Comparison of ENCODE assay signal across 7 mouse cellular contexts in the genomic region with DNA sequence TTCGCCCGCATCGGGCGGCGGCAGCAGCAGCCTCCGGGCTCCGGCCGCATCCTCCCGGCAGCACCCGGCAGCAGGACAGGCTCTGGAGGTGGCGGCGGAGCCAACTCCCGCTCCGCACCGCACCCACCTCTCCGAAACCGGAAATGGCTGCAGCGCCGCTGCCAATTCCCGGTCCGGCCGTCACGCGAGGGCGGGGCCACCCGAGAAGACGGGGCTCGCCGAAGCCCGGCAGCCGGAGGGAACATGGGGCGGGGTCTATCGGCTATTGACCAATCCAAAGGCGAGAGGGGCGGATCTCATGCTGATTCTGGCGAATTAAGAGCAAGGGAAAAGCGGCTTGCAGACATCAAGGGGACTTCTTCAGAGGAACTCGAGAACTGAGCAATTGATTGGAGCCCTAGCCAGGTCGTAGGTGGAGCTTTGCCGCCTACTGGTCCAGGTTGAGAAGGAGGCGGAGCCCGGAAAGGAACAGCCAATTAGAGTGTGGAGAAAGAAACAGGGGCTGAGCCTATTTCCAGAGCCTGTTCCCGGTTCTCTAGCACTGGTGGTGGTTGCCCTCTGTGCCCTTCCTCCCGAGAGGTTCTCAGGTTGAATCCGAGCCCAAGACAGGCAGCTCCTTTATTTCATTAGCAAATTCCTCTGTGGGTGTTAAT. TPM values are rescaled to one million over a fixed set of nuclear protein-coding genes. Genes with fewer than 3 reads are reported as not detected.
DNase-seq lines count a peak whose midpoint lies in the region; ATAC-seq lines count a peak whose summit lies in the region.

A gene (minus strand): TSS at position 234 of the 653 bp plus-strand sequence.

- peak within 1 kb of the TSS; percentile 79 for H3K9ac ChIP-seq in embryonic facial prominence, embryonic 12.5 days
- H3K9ac ChIP-seq in limb, embryonic 11.5 days (ENCODE audit: low read length) = peak within 1 kb of the TSS; percentile 91
- peak within 1 kb of the TSS; percentile 88 for H3K9ac ChIP-seq in midbrain, embryonic 14.5 days (replicated peaks; ENCODE audit: low read length)

- no peaks in the 10 kb centered on the region for H3K9me3 ChIP-seq in embryonic facial prominence, embryonic 12.5 days
- no peaks in the 10 kb centered on the region for H3K9me3 ChIP-seq in limb, embryonic 11.5 days (ENCODE audit: control insufficient read depth, low read length)
- no peaks in the 10 kb centered on the region for H3K9me3 ChIP-seq in midbrain, embryonic 14.5 days (ENCODE audit: control insufficient read depth, low read length)

- WGBS in embryonic facial prominence, embryonic 12.5 days = under 1% methylated on average over 45 of the region's 45 CpGs
- WGBS in limb, embryonic 11.5 days = under 1% methylated on average over 39 of the region's 45 CpGs
- WGBS in midbrain, embryonic 14.5 days = under 1% methylated on average over 45 of the region's 45 CpGs

- peak within 1 kb of the TSS; percentile 69 for H3K4me3 ChIP-seq in embryonic facial prominence, embryonic 12.5 days
- H3K4me3 ChIP-seq in limb, embryonic 11.5 days (ENCODE audit: low read depth, low read length) = peak within 1 kb of the TSS; percentile 89
- peak within 1 kb of the TSS; percentile 92 for H3K4me3 ChIP-seq in midbrain, embryonic 14.5 days (replicated peaks; ENCODE audit: low read depth, low read length)

- H3K4me2 ChIP-seq in embryonic facial prominence, embryonic 12.5 days (replicated peaks) = peak within 1 kb of the TSS; percentile 94
- H3K4me2 ChIP-seq in limb, embryonic 11.5 days (ENCODE audit: low read depth, severe bottlenecking) = peak within 1 kb of the TSS; percentile 93
- H3K4me2 ChIP-seq in midbrain, embryonic 14.5 days (ENCODE audit: low read length) = peak within 1 kb of the TSS; percentile 95

- H3K27me3 ChIP-seq in embryonic facial prominence, embryonic 12.5 days = no peaks in the 10 kb centered on the region
- H3K27me3 ChIP-seq in limb, embryonic 11.5 days (ENCODE audit: control insufficient read depth, insufficient read depth, low read length) = no peaks in the 10 kb centered on the region
- no peaks in the 10 kb centered on the region for H3K27me3 ChIP-seq in midbrain, embryonic 14.5 days (ENCODE audit: control insufficient read depth, insufficient read depth, low read length)

- peak; percentile 99 for DNase-seq in adrenal gland, postnatal 25 days
- DNase-seq in heart, adult 11 months = peak; percentile 100
- DNase-seq in kidney, adult 18-20 months = peak; percentile 99
- peak; percentile 98 for DNase-seq in limb, embryonic 11.5 days (ENCODE audit: low spot score)
- peak; percentile 100 for DNase-seq in midbrain, embryonic 14.5 days
- peak; percentile 98 for DNase-seq in spleen, adult 18-20 months

- peak; percentile 99 for ATAC-seq in embryonic facial prominence, embryonic 12.5 days (ENCODE audit: insufficient number of reproducible peaks, insufficient read depth, low FRiP score, low TSS enrichment)
- peak; percentile 98 for ATAC-seq in limb, embryonic 11.5 days (ENCODE audit: insufficient number of reproducible peaks, low FRiP score, low TSS enrichment, low read depth)
- ATAC-seq in midbrain, embryonic 14.5 days (ENCODE audit: low FRiP score, low TSS enrichment) = peak; percentile 99

- H3K27ac ChIP-seq in embryonic facial prominence, embryonic 12.5 days = peak within 1 kb of the TSS; percentile 67
- H3K27ac ChIP-seq in limb, embryonic 11.5 days (replicated peaks; ENCODE audit: low read depth, low read length) = peak within 1 kb of the TSS; percentile 30; the same call in 1 of the 2 replicates
- H3K27ac ChIP-seq in midbrain, embryonic 14.5 days (replicated peaks; ENCODE audit: low read depth, low read length) = peak within 1 kb of the TSS; percentile 80

- no peaks in the 10 kb centered on the region for H3K36me3 ChIP-seq in embryonic facial prominence, embryonic 12.5 days
- H3K36me3 ChIP-seq in limb, embryonic 11.5 days (ENCODE audit: control insufficient read depth, insufficient read depth, low read length) = no peaks in the 10 kb centered on the region
- H3K36me3 ChIP-seq in midbrain, embryonic 14.5 days (ENCODE audit: control insufficient read depth, insufficient read depth, low read length) = no peaks in the 10 kb centered on the region

- peaks cover 10% of the 10 kb centered on the region for H3K4me1 ChIP-seq in embryonic facial prominence, embryonic 12.5 days
- H3K4me1 ChIP-seq in limb, embryonic 11.5 days (ENCODE audit: control insufficient read depth, insufficient read depth, low read length) = no peaks in the 10 kb centered on the region
- peaks cover 10% of the 10 kb centered on the region for H3K4me1 ChIP-seq in midbrain, embryonic 14.5 days (ENCODE audit: control insufficient read depth, insufficient read depth, low read length)

RNA-seq across cellular contexts. Expression of the gene that starts here (rescaled TPM):
- 214 and 293 TPM in 2 replicates for total RNA-seq in adrenal gland, postnatal 25 days (2021)
- 66.4 and 74.9 TPM in 2 replicates for polyA plus RNA-seq in embryonic facial prominence, embryonic 12.5 days (2016; fragmentation: Nextera tagmentation; extraction: Ambion mirVana)
- 53.9 and 63.4 TPM in 2 replicates for polyA plus RNA-seq in limb, embryonic 11.5 days (2014; fragmentation: Nextera tagmentation; extraction: Ambion mirVana)
- 58.0 and 69.0 TPM in 2 replicates for polyA plus RNA-seq in midbrain, embryonic 14.5 days (2014; fragmentation: Nextera tagmentation; extraction: Ambion mirVana)

Comparison
In these comparisons a context has a peak if more than half of its experiments do, and no peak if none do; other contexts are left out.
1. Peak in every context shown above with its lines: DNase-seq, ATAC-seq, H3K4me3 ChIP-seq and H3K27ac ChIP-seq.
2. H3K27ac ChIP-seq: peak in every context shown above with its lines; median percentile 80 in midbrain, embryonic 14.5 days; 67 in embryonic facial prominence, embryonic 12.5 days; 30 in limb, embryonic 11.5 days.